Mouse (Mus musculus) midbrain, embryonic 15.5 days (tissue): ENCODE data around the gene Tle1. TPM values are rescaled to one million over a fixed set of nuclear protein-coding genes. Genes with fewer than 3 reads are reported as not detected.

Source experiments
- ATAC-seq: fragments of 200-750 bp; cut with Nextera tagmentation; replicated peaks from 2 replicates; pipeline ENCODE4 v1.8.0; 2017; ENCODE audit warnings: moderate TSS enrichment
- H3K27ac ChIP-seq: fragments of 300-500 bp; sonication (generic); 2 replicates; pipeline ENCODE4 v1.5.1; 2015; ENCODE audit warnings: mild to moderate bottlenecking, inconsistent platforms
- H3K27me3 ChIP-seq: fragments of 300-500 bp; sonication (generic); replicated peaks from 2 replicates; pipeline ENCODE4 v1.6.1; 2015; ENCODE audit warnings: inconsistent platforms
- H3K36me3 ChIP-seq: fragments of 300-500 bp; sonication (generic); replicated peaks from 2 replicates; pipeline ENCODE4 v1.6.1; 2015; ENCODE audit warnings: inconsistent platforms
- H3K4me1 ChIP-seq: fragments of 300-500 bp; sonication (generic); 2 replicates; pipeline ENCODE4 v1.6.1; 2015; ENCODE audit warnings: inconsistent platforms
- H3K4me2 ChIP-seq: fragments of 300-500 bp; sonication (generic); 2 replicates; pipeline ENCODE4 v1.6.1; 2015; ENCODE audit warnings: inconsistent platforms, mild to moderate bottlenecking, moderate library complexity
- H3K4me3 ChIP-seq: fragments of 300-500 bp; sonication (generic); 2 replicates; pipeline ENCODE4 v1.5.1; 2015; ENCODE audit warnings: mild to moderate bottlenecking, inconsistent platforms
- H3K9ac ChIP-seq: fragments of 300-500 bp; sonication (generic); 2 replicates; pipeline ENCODE4 v1.6.1; 2015; ENCODE audit warnings: mild to moderate bottlenecking, inconsistent platforms
- H3K9me3 ChIP-seq: fragments of 300-500 bp; sonication (generic); 2 replicates; pipeline ENCODE4 v1.6.1; 2016; ENCODE audit warnings: inconsistent platforms
- WGBS: fragments of 180-500 bp; shearing (Covaris S2); methylation state at CpG from one replicate; pipeline ENCODE4 v1.1.7; 2015; ENCODE audit warnings: mixed read lengths; 5-methylcytosine and 5-hydroxymethylcytosine counted together
- polyA plus RNA-seq: library from polyadenylated mRNA; unstranded; fragments of >200 nt; fragmentation: Nextera tagmentation; extraction: Ambion mirVana; gene quantifications from 2 replicates; pipeline ENCODE4 v1.2.1, GENCODE M21; 2015

The Tle1 gene
- polyA plus RNA-seq, 1 experiment from 2014 or later: 32.7 TPM

GRCm38 (mm10) chr4:72195116-72195835 is 5.4 kb downstream of the Tle1 start:
- Histone ChIP-seq H3K36me3 (no peaks in the 10 kb centered on the region), H3K4me3 (peak overlapping the region; percentile 97), H3K27me3 (no peaks in the 10 kb centered on the region), H3K9ac (no peak overlapping the region), H3K9me3 (no peaks in the 10 kb centered on the region), H3K4me2 (peak overlapping the region; percentile 83), H3K27ac (no peak overlapping the region), H3K4me1 (peaks cover 55% of the 10 kb centered on the region)
- 39% methylated on average over 6 of the region's 6 CpGs for WGBS
- ATAC-seq: no peak

GRCm38 (mm10) chr4:72193276-72193675 is 7.4 kb downstream of the Tle1 start:
- no peaks in the 10 kb centered on the region for H3K36me3 ChIP-seq
- H3K27ac ChIP-seq: no peak overlapping the region
- ATAC-seq: no peak
- no peaks in the 10 kb centered on the region for H3K27me3 ChIP-seq
- 91% methylated on average over 1 of the region's 1 CpGs for WGBS
- H3K4me2 ChIP-seq: no peak overlapping the region
- peaks cover 58% of the 10 kb centered on the region for H3K4me1 ChIP-seq
- H3K9me3 ChIP-seq: no peaks in the 10 kb centered on the region
- no peak overlapping the region for H3K4me3 ChIP-seq
- H3K9ac ChIP-seq: no peak overlapping the region

GRCm38 (mm10) chr4:72184476-72184875 is 16.2 kb downstream of the Tle1 start:
- H3K36me3 ChIP-seq: no peaks in the 10 kb centered on the region
- H3K9ac ChIP-seq: no peak overlapping the region
- H3K4me2 ChIP-seq: no peak overlapping the region
- H3K4me1 ChIP-seq: peaks cover 25% of the 10 kb centered on the region
- no peak overlapping the region for H3K4me3 ChIP-seq
- H3K27me3 ChIP-seq: no peaks in the 10 kb centered on the region
- no peak for ATAC-seq
- H3K27ac ChIP-seq: no peak overlapping the region
- no peaks in the 10 kb centered on the region for H3K9me3 ChIP-seq
- WGBS: 68% methylated on average over 5 of the region's 5 CpGs

- peaks cover 17% of the 10 kb centered on the region for H3K4me1 ChIP-seq
- no peak overlapping the region for H3K9ac ChIP-seq
- H3K4me2 ChIP-seq: no peak overlapping the region
- H3K4me3 ChIP-seq: no peak overlapping the region
- no peaks in the 10 kb centered on the region for H3K9me3 ChIP-seq
- no peaks in the 10 kb centered on the region for H3K36me3 ChIP-seq
- H3K27ac ChIP-seq: no peak overlapping the region
- H3K27me3 ChIP-seq: no peaks in the 10 kb centered on the region
- peak; percentile 35; the same call in 1 of the 2 replicates for ATAC-seq
Observed at GRCm38 (mm10) chr4:72182343-72182988, 18.3 kb downstream of the Tle1 start.

GRCm38 (mm10) chr4:72175943-72176342 is 24.8 kb downstream of the Tle1 start:
- Histone ChIP-seq H3K27me3 (no peaks in the 10 kb centered on the region), H3K4me3 (no peak overlapping the region), H3K9me3 (no peaks in the 10 kb centered on the region), H3K4me1 (no peaks in the 10 kb centered on the region), H3K9ac (no peak overlapping the region), H3K36me3 (no peaks in the 10 kb centered on the region), H3K27ac (no peak overlapping the region), H3K4me2 (no peak overlapping the region)
- ATAC-seq: no peak
- 96% methylated on average over 1 of the region's 1 CpGs for WGBS

- peak; percentile 73 for ATAC-seq
- no peaks in the 10 kb centered on the region for H3K9me3 ChIP-seq
- peaks cover 31% of the 10 kb centered on the region for H3K4me1 ChIP-seq
- H3K9ac ChIP-seq: no peak overlapping the region
- H3K4me3 ChIP-seq: no peak overlapping the region
- H3K36me3 ChIP-seq: no peaks in the 10 kb centered on the region
- 6% methylated on average over 1 of the region's 1 CpGs for WGBS
- H3K27me3 ChIP-seq: no peaks in the 10 kb centered on the region
- no peak overlapping the region for H3K4me2 ChIP-seq
- H3K27ac ChIP-seq: peak overlapping the region; percentile 63; the same call in 1 of the 2 replicates
Observed at GRCm38 (mm10) chr4:72168267-72168666, 32.5 kb downstream of the Tle1 start.

GRCm38 (mm10) chr4:72167761-72168229 is 32.9 kb downstream of the Tle1 start:
- H3K9ac ChIP-seq: no peak overlapping the region
- 12% methylated on average over 2 of the region's 2 CpGs for WGBS
- peaks cover 31% of the 10 kb centered on the region for H3K4me1 ChIP-seq
- H3K4me2 ChIP-seq: no peak overlapping the region
- no peaks in the 10 kb centered on the region for H3K27me3 ChIP-seq
- peak overlapping the region; percentile 63 for H3K27ac ChIP-seq
- H3K9me3 ChIP-seq: no peaks in the 10 kb centered on the region
- no peak overlapping the region for H3K4me3 ChIP-seq
- peak; percentile 93 for ATAC-seq
- H3K36me3 ChIP-seq: no peaks in the 10 kb centered on the region

GRCm38 (mm10) chr4:72167171-72167570 is 33.5 kb downstream of the Tle1 start:
- Histone ChIP-seq H3K4me3 (no peak overlapping the region), H3K4me1 (peaks cover 31% of the 10 kb centered on the region), H3K27me3 (no peaks in the 10 kb centered on the region), H3K4me2 (no peak overlapping the region), H3K36me3 (no peaks in the 10 kb centered on the region), H3K27ac (peak overlapping the region; percentile 63), H3K9ac (no peak overlapping the region), H3K9me3 (no peaks in the 10 kb centered on the region)
- 19% methylated on average over 3 of the region's 3 CpGs for WGBS
- peak; percentile 51 for ATAC-seq

- Histone ChIP-seq H3K27ac (peak overlapping the region; percentile 26; the same call in 1 of the 2 replicates), H3K4me2 (no peak overlapping the region), H3K4me1 (peaks cover 31% of the 10 kb centered on the region), H3K9me3 (no peaks in the 10 kb centered on the region), H3K36me3 (no peaks in the 10 kb centered on the region), H3K27me3 (no peaks in the 10 kb centered on the region), H3K9ac (no peak overlapping the region), H3K4me3 (no peak overlapping the region)
- 28% methylated on average over 2 of the region's 2 CpGs for WGBS
- ATAC-seq: no peak
Observed at GRCm38 (mm10) chr4:72166561-72166960, 34.2 kb downstream of the Tle1 start.

- ATAC-seq: no peak
- H3K4me1 ChIP-seq: peaks cover 34% of the 10 kb centered on the region
- H3K36me3 ChIP-seq: no peaks in the 10 kb centered on the region
- 93% methylated on average over 9 of the region's 9 CpGs for WGBS
- H3K9me3 ChIP-seq: no peaks in the 10 kb centered on the region
- H3K9ac ChIP-seq: no peak overlapping the region
- H3K27me3 ChIP-seq: no peaks in the 10 kb centered on the region
- no peak overlapping the region for H3K4me2 ChIP-seq
- no peak overlapping the region for H3K4me3 ChIP-seq
- H3K27ac ChIP-seq: no peak overlapping the region
Observed at GRCm38 (mm10) chr4:72165765-72166164, 35.0 kb downstream of the Tle1 start.

GRCm38 (mm10) chr4:72162445-72163218 is 38.1 kb downstream of the Tle1 start:
- Histone ChIP-seq H3K27me3 (no peaks in the 10 kb centered on the region), H3K9ac (no peak overlapping the region), H3K27ac (no peak overlapping the region), H3K4me2 (no peak overlapping the region), H3K4me1 (peaks cover 32% of the 10 kb centered on the region), H3K4me3 (no peak overlapping the region), H3K9me3 (no peaks in the 10 kb centered on the region), H3K36me3 (no peaks in the 10 kb centered on the region)
- ATAC-seq: no peak
- WGBS: 95% methylated on average over 4 of the region's 4 CpGs

- peak; percentile 84 for ATAC-seq
- H3K4me2 ChIP-seq: peak overlapping the region; percentile 14; the same call in 1 of the 2 replicates
- H3K9ac ChIP-seq: no peak overlapping the region
- H3K27ac ChIP-seq: no peak overlapping the region
- WGBS: 22% methylated on average over 14 of the region's 14 CpGs
- H3K4me1 ChIP-seq: peaks cover 14% of the 10 kb centered on the region; the same call in 1 of the 2 replicates
- no peaks in the 10 kb centered on the region for H3K9me3 ChIP-seq
- no peaks in the 10 kb centered on the region for H3K27me3 ChIP-seq
- H3K4me3 ChIP-seq: no peak overlapping the region
- H3K36me3 ChIP-seq: no peaks in the 10 kb centered on the region
Observed at GRCm38 (mm10) chr4:72160102-72160511, 40.6 kb downstream of the Tle1 start.
